Mouse (Mus musculus): ENCODE measurements around the gene Stac2.

Gene Stac2

DNA sequence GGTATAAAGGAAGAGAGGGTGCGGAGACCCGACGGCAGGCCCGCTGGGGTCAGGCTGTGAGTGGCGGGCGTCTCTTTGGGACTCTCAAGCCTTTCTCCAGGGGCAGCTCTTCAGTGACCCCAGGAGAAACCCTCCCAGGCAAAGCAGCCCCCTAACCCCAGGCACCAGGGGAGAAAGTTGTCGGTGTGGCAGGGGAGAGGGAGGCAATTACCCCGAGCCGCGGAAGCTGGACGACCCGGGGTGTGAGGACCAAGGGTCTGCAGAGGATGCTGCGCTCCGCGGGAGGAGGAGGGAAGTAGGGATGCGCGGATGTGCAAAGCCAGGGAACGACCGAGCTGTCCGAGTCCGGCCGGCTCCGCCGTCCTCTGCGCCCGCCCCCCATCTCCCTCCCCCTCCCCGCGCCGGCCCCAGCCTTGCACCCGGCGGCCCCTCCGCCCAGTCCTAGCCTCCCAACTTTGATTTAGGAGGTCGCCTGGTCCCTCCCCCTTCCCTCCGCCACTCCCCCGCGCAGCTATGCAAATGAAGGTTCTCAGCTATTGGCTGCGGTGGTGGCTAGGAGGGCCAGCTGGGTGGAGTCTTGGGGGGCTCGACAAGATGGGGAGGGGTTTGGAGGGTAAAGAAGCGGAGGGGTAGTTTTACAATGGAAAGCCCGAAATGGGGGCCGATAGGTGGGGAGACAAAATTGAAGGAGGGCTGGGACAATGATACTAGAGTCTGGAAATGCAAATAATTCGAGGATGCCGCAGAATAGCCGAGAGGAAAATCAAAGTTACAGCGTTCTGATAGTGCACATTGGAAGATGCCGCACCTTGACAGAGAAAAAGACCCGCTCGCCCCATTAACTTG, at the start of gene Stac2:
Gene Stac2 (minus strand): TSS at position 474 of the 846 bp plus-strand sequence.
- DNase-seq (ENCODE audit: low read depth, low spot score) = no peak

DNA sequence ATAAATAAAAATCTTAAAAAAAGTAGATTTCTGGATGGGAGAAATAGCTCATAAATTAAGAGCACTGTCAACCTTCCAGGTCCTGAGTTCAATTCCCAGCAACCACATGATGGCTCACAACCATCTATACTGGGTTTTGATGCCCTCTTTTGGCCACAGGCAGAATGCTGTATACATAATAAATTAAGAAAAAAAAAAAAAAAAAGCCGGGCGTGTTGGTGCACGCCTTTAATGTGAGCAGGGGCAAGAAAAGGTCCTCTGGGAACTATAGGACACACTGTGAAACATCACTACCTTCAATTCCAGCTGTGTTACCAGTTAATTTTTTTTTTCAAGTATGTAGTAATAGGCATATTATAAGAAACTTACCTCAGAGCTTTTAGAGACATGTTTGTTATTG, 48.1 kb upstream of the Stac2 start:
- DNase-seq (ENCODE audit: low read depth, low spot score) = no peak

DNA sequence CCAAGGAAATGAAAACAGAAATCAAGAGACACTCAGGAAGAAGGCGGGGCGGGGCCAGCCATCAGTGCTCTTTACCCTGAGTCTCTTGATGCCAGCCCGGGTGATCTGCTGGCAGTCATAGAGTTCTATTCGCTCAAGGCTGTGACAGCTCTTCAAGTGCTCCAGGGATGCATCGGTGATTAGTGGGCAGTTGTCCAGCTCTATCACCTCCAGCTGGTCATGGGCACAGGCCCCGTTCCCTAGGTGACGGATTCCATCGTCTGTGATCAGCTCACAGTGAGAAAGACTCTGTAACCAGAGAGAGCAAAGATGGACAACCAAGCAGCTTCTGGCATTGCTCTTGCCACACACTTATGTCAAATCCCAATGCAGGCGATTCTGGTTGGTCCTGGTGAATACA, 37.3 kb upstream of the Stac2 start:
- DNase-seq (ENCODE audit: low read depth, low spot score) = no peak

GRCm38 (mm10) chr11:98088224-98088623, 35.0 kb upstream of the Stac2 start:
- DNase-seq (ENCODE audit: low read depth, low spot score) = no peak

DNA sequence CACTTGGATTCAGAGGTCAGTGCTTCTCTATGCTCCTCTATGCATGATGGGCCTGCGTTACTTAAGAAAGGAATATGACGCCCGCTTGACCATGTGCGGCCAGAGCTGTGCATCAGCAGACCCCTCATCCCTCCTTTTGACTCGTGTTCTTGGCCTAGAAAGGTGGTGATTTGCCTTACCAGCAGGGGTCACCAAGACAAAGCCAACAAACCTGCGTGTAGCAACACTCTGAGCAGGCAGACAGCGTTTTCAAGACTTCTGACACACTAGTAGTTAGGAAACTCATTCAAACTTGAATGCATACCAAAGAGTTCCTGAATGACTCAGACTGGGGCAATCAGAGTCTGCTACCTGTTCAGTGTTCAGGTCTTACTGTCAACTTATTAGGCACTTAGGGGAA, 33.3 kb upstream of the Stac2 start:
- no peak for DNase-seq (ENCODE audit: low read depth, low spot score)

- no peak for DNase-seq (ENCODE audit: low read depth, low spot score)
Measured at GRCm38 (mm10) chr11:98086141-98086540, 32.9 kb upstream of the Stac2 start.

DNA sequence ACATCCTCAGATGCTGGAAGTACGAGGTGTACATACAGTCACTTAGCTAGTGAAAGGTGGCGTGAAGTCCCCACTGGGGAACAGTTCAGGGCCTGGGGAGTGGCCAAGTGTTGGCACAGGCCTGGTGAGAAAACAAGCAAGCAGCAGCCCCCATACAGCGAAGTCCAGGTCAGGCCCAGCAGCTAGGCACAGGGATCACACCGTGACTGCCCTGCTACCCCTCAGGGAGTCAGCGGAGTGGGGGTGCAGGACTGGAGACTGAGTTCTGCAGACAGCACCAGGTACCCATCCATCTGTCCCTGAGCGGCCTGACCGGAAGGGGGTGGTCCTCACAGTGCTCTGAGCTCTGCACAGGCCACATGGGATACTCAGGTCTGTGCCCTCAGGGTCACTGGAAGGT, 29.5 kb upstream of the Stac2 start:
- DNase-seq (ENCODE audit: low read depth, low spot score) = no peak

GRCm38 (mm10) chr11:98080450-98080849, 27.2 kb upstream of the Stac2 start:
- no peak for DNase-seq (ENCODE audit: low read depth, low spot score)

GRCm38 (mm10) chr11:98077086-98077485, 23.8 kb upstream of the Stac2 start:
- DNase-seq (ENCODE audit: low read depth, low spot score) = peak; percentile 70

DNA sequence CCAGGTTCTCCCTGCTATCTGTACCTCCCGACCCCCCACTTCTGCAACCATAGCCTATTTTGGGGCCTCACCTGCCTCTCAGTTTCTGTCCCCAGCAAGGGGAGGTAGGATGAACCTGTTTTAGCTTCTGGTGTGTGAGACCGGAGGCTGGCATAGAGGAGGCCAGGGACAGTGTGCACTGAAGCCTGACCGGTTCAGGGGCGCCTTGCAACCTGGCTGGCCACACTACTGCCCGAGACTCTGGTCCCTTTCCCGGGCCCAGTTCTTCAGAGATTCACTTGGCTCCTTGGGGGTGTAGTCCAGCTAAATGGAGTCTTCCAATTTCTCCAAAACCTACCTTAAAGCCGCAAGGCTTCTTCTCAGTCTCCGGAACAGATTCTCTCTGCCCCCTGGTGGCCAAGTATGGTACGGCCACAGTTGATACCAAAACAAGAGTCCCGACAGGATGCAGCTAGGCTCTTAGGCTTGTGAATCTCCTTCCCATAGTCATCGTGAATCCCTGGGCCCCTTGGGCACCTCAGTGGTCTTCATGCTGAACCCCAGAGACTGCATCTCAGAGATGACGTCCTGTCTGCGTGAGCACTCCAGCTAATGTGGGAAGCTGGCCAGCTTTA, 22.0 kb upstream of the Stac2 start:
- peak; percentile 71 for DNase-seq (ENCODE audit: low read depth, low spot score)

DNA sequence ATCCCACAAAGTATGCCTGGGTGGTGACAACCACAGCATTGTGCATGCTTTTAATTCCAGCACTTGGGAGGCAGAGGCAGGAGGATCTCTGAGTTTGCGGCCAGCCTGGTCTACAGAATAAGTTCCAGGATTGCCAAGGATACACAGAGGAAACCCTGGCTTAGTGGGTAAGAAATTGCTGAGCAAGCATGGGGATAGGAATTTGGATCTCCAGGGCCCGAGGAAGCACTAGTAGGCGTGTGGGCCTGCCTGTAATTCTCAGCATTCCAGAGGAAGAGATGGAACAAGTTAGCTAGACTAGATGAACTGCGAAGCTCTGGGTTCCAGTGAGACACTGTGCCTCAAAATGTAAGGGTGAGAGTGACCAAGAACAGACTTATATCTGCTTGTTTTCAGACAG, 20.2 kb upstream of the Stac2 start:
- DNase-seq (ENCODE audit: low read depth, low spot score) = no peak

- DNase-seq (ENCODE audit: low read depth, low spot score) = no peak
Measured at GRCm38 (mm10) chr11:98067255-98067654, 14.0 kb upstream of the Stac2 start.

DNA sequence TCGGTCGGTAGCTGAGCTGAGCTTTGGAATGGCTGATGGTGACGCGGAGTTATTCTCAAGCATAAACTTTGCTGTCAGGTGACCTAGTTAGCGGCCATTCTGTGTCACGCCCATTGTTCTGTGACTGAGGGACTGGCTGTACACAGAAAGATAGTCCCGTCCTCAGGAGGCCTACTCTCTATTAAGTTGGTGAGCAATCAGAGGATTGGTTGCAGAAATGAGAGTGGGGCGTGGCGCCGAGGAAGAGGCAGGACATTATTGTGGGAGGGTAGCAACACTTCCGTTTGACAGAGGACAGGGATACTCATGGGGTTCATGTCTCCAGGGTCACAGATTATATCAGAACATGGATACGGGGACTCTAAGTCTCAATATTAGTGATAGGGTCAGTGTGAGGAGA, 12.9 kb upstream of the Stac2 start:
- no peak for DNase-seq (ENCODE audit: low read depth, low spot score)

- no peak for DNase-seq (ENCODE audit: low read depth, low spot score)
Measured at GRCm38 (mm10) chr11:98061904-98062562, 8.8 kb upstream of the Stac2 start.

DNA sequence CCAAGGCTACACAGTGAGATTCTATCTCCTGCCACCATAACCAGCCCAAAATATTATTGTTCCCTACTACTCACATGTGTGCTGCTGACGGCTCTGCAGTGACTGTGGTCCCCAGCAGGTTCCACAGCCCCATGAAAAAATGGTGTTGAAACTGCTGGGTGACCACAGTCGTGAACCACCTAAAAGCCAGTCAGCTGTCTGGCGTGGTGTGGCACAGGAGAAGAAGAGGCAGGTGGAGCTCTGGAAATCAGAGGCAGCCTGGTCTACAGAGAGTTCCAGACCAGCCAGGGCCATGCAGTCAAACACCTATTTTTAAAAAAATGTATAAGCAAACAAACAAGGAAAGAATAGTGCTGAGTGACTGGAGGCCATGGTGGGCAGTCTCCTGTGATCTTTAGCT, 8.2 kb upstream of the Stac2 start:
- DNase-seq (ENCODE audit: low read depth, low spot score) = no peak

GRCm38 (mm10) chr11:98060104-98060692, 6.9 kb upstream of the Stac2 start:
- DNase-seq (ENCODE audit: low read depth, low spot score) = no peak

DNA sequence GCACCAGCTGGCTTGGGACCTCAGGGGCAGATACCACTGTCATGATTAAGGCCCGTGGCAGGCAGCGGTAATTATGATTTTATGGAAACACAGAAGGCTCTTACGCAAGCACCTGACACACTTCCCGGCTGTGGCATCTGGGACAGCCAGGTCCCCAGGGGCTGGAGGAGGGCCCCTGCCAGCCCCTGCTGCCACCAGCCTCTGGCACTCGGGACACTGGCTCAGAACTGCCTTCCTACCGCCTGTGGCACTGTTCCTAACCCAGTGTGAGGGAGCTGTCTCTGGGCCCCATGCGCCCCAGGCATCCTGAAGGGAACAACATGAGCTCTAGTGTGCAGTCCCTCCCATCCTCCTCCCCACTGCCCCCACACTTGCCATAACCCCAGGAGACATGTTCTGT, 6.4 kb upstream of the Stac2 start:
- DNase-seq (ENCODE audit: low read depth, low spot score) = peak; percentile 42

- no peak for DNase-seq (ENCODE audit: low read depth, low spot score)
Measured at GRCm38 (mm10) chr11:98057998-98058397, 4.7 kb upstream of the Stac2 start.

DNA sequence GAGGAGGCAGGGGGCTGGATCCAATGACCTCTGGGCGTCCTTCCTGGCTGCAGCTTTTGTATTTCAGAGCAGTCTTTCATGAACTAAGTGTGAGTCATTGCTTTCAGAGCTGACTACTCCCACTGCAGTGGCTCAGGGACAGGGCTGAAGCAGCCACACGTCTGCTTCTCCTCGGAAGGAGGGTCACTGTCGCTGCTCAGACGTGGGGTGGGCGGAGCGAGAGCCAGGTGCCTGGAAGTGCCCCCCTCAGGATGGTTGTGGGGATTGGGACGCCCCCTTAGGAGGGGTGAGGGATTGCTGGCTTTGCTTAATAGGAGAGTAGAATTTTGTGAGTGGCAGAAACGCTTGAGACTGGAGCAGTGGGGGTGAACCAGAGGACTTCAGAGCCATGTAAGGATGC, 4.2 kb upstream of the Stac2 start:
- no peak for DNase-seq (ENCODE audit: low read depth, low spot score)

DNA sequence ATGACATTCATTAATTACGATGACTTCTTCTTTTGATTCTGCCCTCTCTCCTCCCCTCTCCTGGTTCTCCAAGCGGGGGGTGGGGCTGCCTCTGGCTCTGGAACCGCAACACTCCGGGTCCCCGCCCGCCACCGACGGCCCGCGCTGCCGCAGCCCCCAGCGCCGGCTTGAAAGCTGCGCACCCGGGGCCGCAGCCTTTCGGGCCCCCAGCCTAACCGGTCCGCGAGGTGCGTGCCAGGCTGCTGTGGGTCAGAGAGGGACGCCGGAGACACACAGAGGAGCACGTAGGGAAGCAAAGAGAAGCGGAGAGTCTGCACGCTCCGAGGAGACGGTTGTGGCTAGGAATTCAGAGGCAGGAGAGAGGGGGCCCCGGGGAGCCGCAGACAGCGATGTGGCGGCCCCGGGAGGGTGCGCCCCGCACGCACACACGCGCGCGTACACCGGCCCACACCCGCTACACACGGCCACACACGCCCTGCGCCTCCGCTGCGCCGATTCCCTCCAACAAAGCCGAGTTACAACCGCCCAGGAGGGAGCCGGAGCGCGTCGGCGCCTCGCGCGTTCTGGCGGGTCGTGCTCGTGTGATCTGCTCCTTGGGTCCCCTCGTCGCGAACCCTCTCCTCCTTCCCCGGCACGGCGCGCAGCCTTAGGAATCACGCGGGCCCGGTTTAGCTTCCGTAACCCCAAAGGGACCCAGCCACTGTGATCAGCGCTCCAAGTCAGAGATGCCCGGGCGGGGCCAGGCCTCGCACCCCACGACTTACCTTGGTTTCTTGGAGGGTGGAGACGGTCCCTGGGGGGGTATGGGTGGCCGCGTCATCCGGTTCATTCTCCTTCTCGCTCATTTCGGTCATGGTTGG, 903 bp downstream of the Stac2 start:
- no peak for DNase-seq (ENCODE audit: low read depth, low spot score)

- no peak for DNase-seq (ENCODE audit: low read depth, low spot score)
Measured at GRCm38 (mm10) chr11:98051611-98052128, 1.6 kb downstream of the Stac2 start.
